Mouse (Mus musculus) left cerebral cortex, adult 8-10 months (tissue): ENCODE results near the gene Ephb1. TPM values are rescaled to one million over a fixed set of nuclear protein-coding genes. Genes with fewer than 3 reads are reported as not detected.

Source experiments
- DNase-seq, 2 experiments: peaks; one replicate each; pipeline ENCODE4 v3.0.0; 2022; ENCODE audit warnings: low spot score in 2 of 2
- total RNA-seq, 4 experiments: library from RNA; stranded (reverse); gene quantifications; 2 replicates each; pipeline ENCODE4 v1.2.4; 2022

Gene Ephb1
- total RNA-seq, 4 experiments from 2014 or later: 30.7 to 39.9 (median 35.9) TPM

- DNase-seq: no peak
Observed at GRCm38 (mm10) chr9:102180486-102180885, 174.0 kb downstream of the Ephb1 start.

- DNase-seq: no peak
Observed at GRCm38 (mm10) chr9:102180070-102180469, 174.4 kb downstream of the Ephb1 start.

- no peak for DNase-seq
Observed at GRCm38 (mm10) chr9:102169706-102170105, 184.8 kb downstream of the Ephb1 start.

- DNase-seq: no peak
Observed at GRCm38 (mm10) chr9:102155876-102156275, 198.6 kb downstream of the Ephb1 start.

- no peak for DNase-seq
Observed at GRCm38 (mm10) chr9:102139181-102139580, 215.3 kb downstream of the Ephb1 start.

GRCm38 (mm10) chr9:102138671-102139070 lies 215.8 kb downstream of the Ephb1 start:
- peak; percentile 28 to 81 for DNase-seq

GRCm38 (mm10) chr9:102138187-102138586 lies 216.3 kb downstream of the Ephb1 start:
- no peak for DNase-seq

GRCm38 (mm10) chr9:102130506-102130905 lies 224.0 kb downstream of the Ephb1 start:
- no peak for DNase-seq

- no peak for DNase-seq
Observed at GRCm38 (mm10) chr9:102126510-102126909, 228.0 kb downstream of the Ephb1 start.

GRCm38 (mm10) chr9:102122880-102123453 lies 231.5 kb downstream of the Ephb1 start:
- DNase-seq: no peak

- DNase-seq: no peak
Observed at GRCm38 (mm10) chr9:102119422-102119821, 235.1 kb downstream of the Ephb1 start.

GRCm38 (mm10) chr9:102115326-102115725 lies 239.2 kb downstream of the Ephb1 start:
- DNase-seq: no peak

GRCm38 (mm10) chr9:102111471-102111870 lies 243.0 kb downstream of the Ephb1 start:
- DNase-seq: no peak

GRCm38 (mm10) chr9:102107978-102108377 lies 246.5 kb downstream of the Ephb1 start:
- DNase-seq: peak in 1 of 2 experiments; percentile 18

- DNase-seq: no peak
Observed at GRCm38 (mm10) chr9:102107213-102107612, 247.3 kb downstream of the Ephb1 start.

- DNase-seq: no peak
Observed at GRCm38 (mm10) chr9:102096825-102097224, 257.7 kb downstream of the Ephb1 start.

GRCm38 (mm10) chr9:102088598-102088997 lies 265.9 kb downstream of the Ephb1 start:
- DNase-seq: no peak

GRCm38 (mm10) chr9:102086053-102086706 lies 268.3 kb downstream of the Ephb1 start:
- peak in 1 of 2 experiments; percentile 35 for DNase-seq

- DNase-seq: no peak
Observed at GRCm38 (mm10) chr9:102085477-102085876, 269.0 kb downstream of the Ephb1 start.

GRCm38 (mm10) chr9:102080934-102081333 lies 273.6 kb downstream of the Ephb1 start:
- DNase-seq: no peak

GRCm38 (mm10) chr9:102079151-102079550 lies 275.3 kb downstream of the Ephb1 start:
- DNase-seq: no peak

- no peak for DNase-seq
Observed at GRCm38 (mm10) chr9:102078238-102078637, 276.3 kb downstream of the Ephb1 start.

GRCm38 (mm10) chr9:102075539-102075938 lies 279.0 kb downstream of the Ephb1 start:
- no peak for DNase-seq
